In the genomic region with DNA sequence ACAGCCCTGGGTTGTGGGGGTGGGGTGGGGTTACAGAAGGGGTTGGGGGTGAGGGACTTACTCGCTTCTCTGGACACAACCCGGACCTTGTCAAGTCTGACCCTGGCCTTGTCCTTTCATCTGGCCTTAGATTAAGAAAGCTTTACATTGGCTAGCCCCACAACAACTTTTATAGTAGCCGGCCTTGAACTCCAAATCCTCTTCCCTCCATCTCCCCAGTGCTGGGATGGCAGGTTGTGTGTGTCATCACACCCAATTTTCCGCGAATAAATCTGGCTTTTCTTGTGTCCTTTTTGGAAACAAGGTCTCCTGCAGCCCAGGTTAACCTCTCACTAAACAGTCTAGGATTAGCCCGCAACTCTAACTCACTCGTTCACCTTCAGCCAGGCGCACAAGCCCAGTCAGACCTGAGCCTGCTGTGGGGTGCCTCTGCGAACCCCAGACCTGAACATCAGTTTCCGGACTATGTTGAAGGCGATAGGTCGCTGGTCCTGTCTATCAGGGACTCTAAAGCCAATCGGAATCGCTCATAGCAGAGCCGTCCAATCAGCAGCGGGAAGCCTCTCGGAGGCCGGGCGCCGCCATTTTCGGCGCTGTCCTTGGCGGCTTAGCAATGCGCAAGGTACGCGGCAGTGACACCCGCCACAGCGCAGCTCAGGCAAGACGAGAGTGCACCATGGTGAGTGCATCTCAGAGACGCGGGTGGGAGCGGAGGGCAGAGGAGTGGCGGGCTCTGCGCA, we compare ENCODE assay signal across 7 mouse cellular contexts. TPM values are rescaled to one million over a fixed set of nuclear protein-coding genes. Genes with fewer than 3 reads are reported as not detected.
DNase-seq lines count a peak whose midpoint lies in the region; ATAC-seq lines count a peak whose summit lies in the region.

A gene (plus strand): TSS at position 557 of the 740 bp plus-strand sequence.

- H3K9me3 ChIP-seq in intestine, embryonic 15.5 days, result no peaks in the 10 kb centered on the region
- peaks cover 24% of the 10 kb centered on the region; the same call in 1 of the 2 replicates for H3K9me3 ChIP-seq in midbrain, embryonic 10.5 days (replicated peaks)

- H3K4me1 ChIP-seq in intestine, embryonic 15.5 days (replicated peaks), result peaks cover 4% of the 10 kb centered on the region; the same call in 1 of the 2 replicates
- H3K4me1 ChIP-seq in midbrain, embryonic 10.5 days, result peaks cover 18% of the 10 kb centered on the region

- no peaks in the 10 kb centered on the region for H3K27me3 ChIP-seq in intestine, embryonic 15.5 days (replicated peaks)
- H3K27me3 ChIP-seq in midbrain, embryonic 10.5 days (ENCODE audit: low read depth, poor library complexity, severe bottlenecking), result no peaks in the 10 kb centered on the region

- peak within 1 kb of the TSS; percentile 76 for H3K4me3 ChIP-seq in intestine, embryonic 15.5 days (replicated peaks)
- H3K4me3 ChIP-seq in midbrain, embryonic 10.5 days, result peak within 1 kb of the TSS; percentile 75

- H3K36me3 ChIP-seq in intestine, embryonic 15.5 days, result peaks cover 4% of the 10 kb centered on the region; the same call in 1 of the 2 replicates
- peaks cover 31% of the 10 kb centered on the region for H3K36me3 ChIP-seq in midbrain, embryonic 10.5 days

- 2% methylated on average over 34 of the region's 34 CpGs for WGBS in intestine, embryonic 15.5 days
- 4% methylated on average over 34 of the region's 34 CpGs for WGBS in midbrain, embryonic 10.5 days

- H3K27ac ChIP-seq in intestine, embryonic 15.5 days, result peak within 1 kb of the TSS; percentile 84
- H3K27ac ChIP-seq in midbrain, embryonic 10.5 days (replicated peaks), result peak within 1 kb of the TSS; percentile 92

- H3K4me2 ChIP-seq in intestine, embryonic 15.5 days (replicated peaks), result peak within 1 kb of the TSS; percentile 65

- ATAC-seq in intestine, embryonic 15.5 days, result peak; percentile 100

- intact Hi-C loops in gastrocnemius, postnatal 36 days (cut with DNase I), result no loop called here
- intact Hi-C loops in left cerebral cortex, postnatal 25 days (cut with DNase I), result loop anchor here (2.0 kb wide), 1 partner anchor 28 kb away; no protein-coding TSS in a partner anchor

- H3K9ac ChIP-seq in intestine, embryonic 15.5 days, result peak within 1 kb of the TSS; percentile 80

- DNase-seq in adrenal gland, adult 2 months, result peak; percentile 98
- peak; percentile 97 for DNase-seq in embryo, embryonic 11.5 days (ENCODE audit: low read depth, low spot score)
- DNase-seq in gastrocnemius, postnatal 36 days, result peak; percentile 96 to 98
- peak; percentile 99 for DNase-seq in left cerebral cortex, postnatal 25 days (ENCODE audit: low spot score in 2 of 2)
- peak; percentile 94 for DNase-seq in midbrain, embryonic 10.5 days (ENCODE audit: low spot score)
- DNase-seq in right cerebral cortex, postnatal 4 days, result peak; percentile 98

RNA-seq across cellular contexts. Expression of the gene that starts here (rescaled TPM):
- total RNA-seq in adrenal gland, adult 2 months (2021), result 10 to 100 TPM; 17.0 to 26.0 TPM
- polyA plus RNA-seq in adrenal gland, adult 2 months (2012; rRNA removed), result 0.71 and 1.3 TPM in 2 replicates
- 1 to 10 TPM; 2.0 to 2.9 TPM for total RNA-seq in gastrocnemius, postnatal 36 days (2021)
- 20.7 and 23.3 TPM in 2 replicates for polyA plus RNA-seq in intestine, embryonic 15.5 days (2015; fragmentation: Nextera tagmentation; extraction: Ambion mirVana)
- 10 to 100 TPM; 13.5 to 14.2 TPM for total RNA-seq in left cerebral cortex, postnatal 25 days (2021)
- polyA plus RNA-seq in midbrain, embryonic 10.5 days (2016; fragmentation: Nextera tagmentation; extraction: Ambion mirVana), result 24.4 and 26.6 TPM in 2 replicates

Comparison
In these comparisons a context has a peak if more than half of its experiments do, and no peak if none do; other contexts are left out.
1. Peak in every context shown above with its lines: DNase-seq, ATAC-seq, H3K4me3 ChIP-seq and H3K27ac ChIP-seq.